Mouse (Mus musculus) hindbrain, embryonic 16.5 days (tissue): ENCODE measurements at regions not wholly inside any gene's neighbourhood (a gene's known extent, or its start where the extent isn't known, plus 50 kb on each side); places are given as distances from the start of the nearest gene placed in this dataset.

Source experiments
- ATAC-seq: fragments of 200-750 bp; cut with Nextera tagmentation; 2 replicates; pipeline ENCODE4 v1.8.0; 2017; ENCODE audit warnings: moderate TSS enrichment, moderate library complexity
- H3K27ac ChIP-seq: fragments of 300-500 bp; sonication (generic); 2 replicates; pipeline ENCODE4 v1.5.1; 2014; ENCODE audit warnings: low read depth, mild to moderate bottlenecking, control low read depth, low read length, moderate library complexity
- H3K27me3 ChIP-seq: fragments of 300-500 bp; sonication (generic); replicated peaks from 2 replicates; pipeline ENCODE4 v1.6.1; 2014; ENCODE audit warnings: low read length; ENCODE audit not compliant: control insufficient read depth, insufficient read depth
- H3K36me3 ChIP-seq: fragments of 300-500 bp; sonication (generic); 2 replicates; pipeline ENCODE4 v1.6.1; 2014; ENCODE audit warnings: mild to moderate bottlenecking, low read length, moderate library complexity, mixed read lengths; ENCODE audit not compliant: control insufficient read depth, insufficient read depth
- H3K4me1 ChIP-seq: fragments of 300-500 bp; sonication (generic); 2 replicates; pipeline ENCODE4 v1.6.1; 2014; ENCODE audit warnings: low read depth, low read length; ENCODE audit not compliant: control insufficient read depth, insufficient read depth
- H3K4me2 ChIP-seq: fragments of 300-500 bp; sonication (generic); 2 replicates; pipeline ENCODE4 v1.6.1; 2014; ENCODE audit warnings: mild to moderate bottlenecking, low read length, control low read depth, moderate library complexity
- H3K4me3 ChIP-seq: fragments of 300-500 bp; sonication (generic); 2 replicates; pipeline ENCODE4 v1.5.1; 2014; ENCODE audit warnings: mild to moderate bottlenecking, low read length, control low read depth, moderate library complexity
- H3K9ac ChIP-seq: fragments of 300-500 bp; sonication (generic); 2 replicates; pipeline ENCODE4 v1.6.1; 2014; ENCODE audit warnings: low read depth, mild to moderate bottlenecking, control low read depth, low read length, moderate library complexity
- H3K9me3 ChIP-seq: fragments of 300-500 bp; sonication (generic); 2 replicates; pipeline ENCODE4 v1.6.1; 2014; ENCODE audit warnings: mild to moderate bottlenecking, low read length, moderate library complexity; ENCODE audit not compliant: control insufficient read depth
- WGBS: fragments of 180-500 bp; shearing (Covaris S2); extraction: QIAGEN DNeasy Blood & Tissue Kit; methylation state at CpG from one replicate; pipeline ENCODE4 v1.1.7; 2014; 5-methylcytosine and 5-hydroxymethylcytosine counted together

DNA sequence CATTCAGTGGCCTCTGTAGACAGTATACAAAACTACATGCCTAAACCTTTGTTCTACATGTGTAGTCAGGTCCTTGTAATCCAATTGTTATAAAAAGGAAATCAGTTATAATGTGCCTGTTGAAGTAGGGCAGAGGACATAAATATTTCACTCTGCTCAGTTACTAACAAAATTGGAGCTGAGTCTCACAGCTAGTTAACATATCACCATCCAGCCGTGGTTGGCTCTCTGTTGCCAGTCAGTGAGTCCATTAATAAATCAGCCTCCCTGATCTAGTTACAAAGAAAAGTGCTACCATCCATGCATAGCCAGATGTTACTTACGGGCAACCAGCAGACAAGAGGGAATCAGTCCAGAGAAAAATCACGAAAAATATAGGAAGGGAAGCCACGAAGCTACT, 382.8 kb downstream of the Adamts20 start:
- ATAC-seq: no peak
- no peak overlapping the region for H3K4me3 ChIP-seq
- H3K36me3 ChIP-seq: no peaks in the 10 kb centered on the region
- no peaks in the 10 kb centered on the region for H3K27me3 ChIP-seq
- no peaks in the 10 kb centered on the region for H3K4me1 ChIP-seq
- H3K9ac ChIP-seq: no peak overlapping the region
- no peak overlapping the region for H3K27ac ChIP-seq
- 77% methylated on average over 4 of the region's 4 CpGs for WGBS
- peaks cover 5% of the 10 kb centered on the region; the same call in 1 of the 2 replicates for H3K9me3 ChIP-seq
- H3K4me2 ChIP-seq: no peak overlapping the region

DNA sequence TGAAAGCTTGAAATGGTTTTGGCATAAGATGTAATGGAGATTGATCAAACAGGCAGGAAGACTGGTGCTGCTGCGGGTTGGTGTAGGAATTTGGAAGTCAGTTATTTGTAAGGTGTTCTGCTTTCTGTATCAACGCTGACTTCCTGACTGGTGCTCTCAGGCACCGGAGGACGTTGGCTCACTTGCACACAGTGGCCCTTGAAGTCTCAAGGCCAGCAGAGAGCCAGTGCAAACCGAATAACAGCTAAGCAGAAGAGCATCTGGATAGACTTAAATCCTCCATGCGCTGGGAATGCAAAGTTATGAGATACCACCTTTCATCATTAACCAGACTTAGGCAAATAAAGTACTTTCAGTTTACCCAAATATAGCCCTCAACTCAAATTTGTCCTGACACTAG, 388.2 kb downstream of the Adamts20 start:
- Histone ChIP-seq H3K9me3 (no peaks in the 10 kb centered on the region), H3K27me3 (no peaks in the 10 kb centered on the region), H3K4me3 (no peak overlapping the region), H3K9ac (no peak overlapping the region), H3K4me1 (no peaks in the 10 kb centered on the region; the same call in 1 of the 2 replicates), H3K36me3 (no peaks in the 10 kb centered on the region), H3K27ac (no peak overlapping the region), H3K4me2 (no peak overlapping the region)
- ATAC-seq: no peak
- WGBS: 90% methylated on average over 6 of the region's 6 CpGs

DNA sequence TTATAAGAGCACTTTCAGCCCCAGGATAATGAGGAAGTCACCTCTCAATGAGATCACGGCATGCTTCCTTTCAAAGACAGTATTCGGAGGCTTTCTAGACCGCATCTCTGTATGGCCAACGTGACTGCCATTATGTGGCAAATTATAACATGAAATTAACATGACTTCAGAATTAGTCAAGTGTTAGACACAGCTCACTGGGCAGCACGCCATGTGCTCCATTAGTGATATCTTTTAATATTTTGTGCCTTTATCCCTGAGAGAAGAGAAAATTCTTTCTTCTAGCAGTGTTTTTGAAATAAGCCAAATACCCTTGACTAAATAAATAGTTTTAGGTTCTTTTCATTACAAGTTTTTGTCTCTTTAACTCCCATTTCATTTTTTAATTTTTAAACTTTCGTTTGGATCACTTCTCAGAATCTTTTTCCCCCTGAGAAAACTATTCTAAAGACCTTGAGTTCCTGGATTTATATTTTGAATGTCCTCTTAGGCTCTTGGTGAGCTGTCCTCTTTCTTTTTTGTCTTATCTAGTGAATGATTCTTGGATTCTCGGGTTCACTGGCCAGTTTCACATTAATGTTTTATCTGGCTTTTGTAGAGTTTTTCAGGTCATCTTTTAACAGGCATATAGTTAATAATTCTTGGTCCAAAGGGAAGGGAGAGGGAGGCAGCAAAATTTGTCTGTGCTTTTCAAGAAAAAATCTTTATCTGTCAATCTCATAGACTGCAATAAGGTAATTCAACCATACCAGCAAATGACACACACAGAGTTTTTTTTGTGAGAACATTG, 390.9 kb downstream of the Adamts20 start:
- Histone ChIP-seq H3K4me1 (no peaks in the 10 kb centered on the region; the same call in 1 of the 2 replicates), H3K9ac (no peak overlapping the region), H3K4me3 (no peak overlapping the region), H3K4me2 (no peak overlapping the region), H3K9me3 (no peaks in the 10 kb centered on the region), H3K27ac (no peak overlapping the region), H3K27me3 (no peaks in the 10 kb centered on the region), H3K36me3 (no peaks in the 10 kb centered on the region)
- 66% methylated on average over 7 of the region's 7 CpGs for WGBS
- no peak for ATAC-seq

- H3K27ac ChIP-seq: no peak overlapping the region
- no peaks in the 10 kb centered on the region for H3K36me3 ChIP-seq
- H3K4me1 ChIP-seq: no peaks in the 10 kb centered on the region
- H3K4me3 ChIP-seq: no peak overlapping the region
- 93% methylated on average over 3 of the region's 3 CpGs for WGBS
- no peaks in the 10 kb centered on the region for H3K27me3 ChIP-seq
- no peak overlapping the region for H3K4me2 ChIP-seq
- H3K9me3 ChIP-seq: no peaks in the 10 kb centered on the region
- ATAC-seq: no peak
- no peak overlapping the region for H3K9ac ChIP-seq
Observed at GRCm38 (mm10) chr15:94067721-94068120, 397.5 kb downstream of the Adamts20 start.

GRCm38 (mm10) chr15:94049638-94050273, 415.5 kb downstream of the Adamts20 start:
- Histone ChIP-seq H3K4me2 (no peak overlapping the region), H3K9ac (no peak overlapping the region), H3K36me3 (no peaks in the 10 kb centered on the region), H3K27ac (no peak overlapping the region), H3K4me3 (no peak overlapping the region), H3K9me3 (no peaks in the 10 kb centered on the region), H3K27me3 (no peaks in the 10 kb centered on the region), H3K4me1 (no peaks in the 10 kb centered on the region)
- WGBS: 28% methylated on average over 5 of the region's 5 CpGs
- ATAC-seq: no peak

GRCm38 (mm10) chr15:94046186-94046585, 419.0 kb downstream of the Adamts20 start:
- Histone ChIP-seq H3K4me1 (no peaks in the 10 kb centered on the region), H3K9me3 (peaks cover 6% of the 10 kb centered on the region; the same call in 1 of the 2 replicates), H3K9ac (no peak overlapping the region), H3K4me3 (no peak overlapping the region), H3K36me3 (no peaks in the 10 kb centered on the region), H3K4me2 (no peak overlapping the region), H3K27ac (no peak overlapping the region), H3K27me3 (no peaks in the 10 kb centered on the region)
- 92% methylated on average over 6 of the region's 6 CpGs for WGBS
- ATAC-seq: no peak

- WGBS: 82% methylated on average over 18 of the region's 18 CpGs
- ATAC-seq: no peak
- Histone ChIP-seq H3K4me2 (no peak overlapping the region), H3K9ac (no peak overlapping the region), H3K36me3 (no peaks in the 10 kb centered on the region), H3K4me3 (no peak overlapping the region), H3K27ac (no peak overlapping the region), H3K4me1 (no peaks in the 10 kb centered on the region), H3K27me3 (no peaks in the 10 kb centered on the region), H3K9me3 (peaks cover 6% of the 10 kb centered on the region; the same call in 1 of the 2 replicates)
Observed at GRCm38 (mm10) chr15:94045131-94045756, 420.0 kb downstream of the Adamts20 start.

- WGBS: 75% methylated on average over 2 of the region's 2 CpGs
- Histone ChIP-seq H3K27ac (no peak overlapping the region), H3K4me2 (no peak overlapping the region), H3K4me3 (no peak overlapping the region), H3K9me3 (peaks cover 4% of the 10 kb centered on the region; the same call in 1 of the 2 replicates), H3K4me1 (no peaks in the 10 kb centered on the region), H3K9ac (no peak overlapping the region), H3K36me3 (no peaks in the 10 kb centered on the region), H3K27me3 (no peaks in the 10 kb centered on the region)
- no peak for ATAC-seq
Observed at GRCm38 (mm10) chr15:94032957-94033356, 432.3 kb downstream of the Adamts20 start.
